Mouse (Mus musculus) liver, adult 2 months (tissue): ENCODE results near the gene Sdhaf3.

Source experiments
- CTCF ChIP-seq: fragments of 200-500 bp; IDR thresholded peaks from 2 replicates; pipeline ENCODE4 v1.5.1; 2011; ENCODE audit warnings: low read depth, low read length, control low read depth
- POLR2A ChIP-seq: fragments of 200-500 bp; IDR thresholded peaks from 2 replicates; pipeline ENCODE4 v1.6.1; 2011; ENCODE audit warnings: low read length, control low read depth; ENCODE audit not compliant: insufficient read depth; ENCODE audit errors: extremely low read depth

DNA sequence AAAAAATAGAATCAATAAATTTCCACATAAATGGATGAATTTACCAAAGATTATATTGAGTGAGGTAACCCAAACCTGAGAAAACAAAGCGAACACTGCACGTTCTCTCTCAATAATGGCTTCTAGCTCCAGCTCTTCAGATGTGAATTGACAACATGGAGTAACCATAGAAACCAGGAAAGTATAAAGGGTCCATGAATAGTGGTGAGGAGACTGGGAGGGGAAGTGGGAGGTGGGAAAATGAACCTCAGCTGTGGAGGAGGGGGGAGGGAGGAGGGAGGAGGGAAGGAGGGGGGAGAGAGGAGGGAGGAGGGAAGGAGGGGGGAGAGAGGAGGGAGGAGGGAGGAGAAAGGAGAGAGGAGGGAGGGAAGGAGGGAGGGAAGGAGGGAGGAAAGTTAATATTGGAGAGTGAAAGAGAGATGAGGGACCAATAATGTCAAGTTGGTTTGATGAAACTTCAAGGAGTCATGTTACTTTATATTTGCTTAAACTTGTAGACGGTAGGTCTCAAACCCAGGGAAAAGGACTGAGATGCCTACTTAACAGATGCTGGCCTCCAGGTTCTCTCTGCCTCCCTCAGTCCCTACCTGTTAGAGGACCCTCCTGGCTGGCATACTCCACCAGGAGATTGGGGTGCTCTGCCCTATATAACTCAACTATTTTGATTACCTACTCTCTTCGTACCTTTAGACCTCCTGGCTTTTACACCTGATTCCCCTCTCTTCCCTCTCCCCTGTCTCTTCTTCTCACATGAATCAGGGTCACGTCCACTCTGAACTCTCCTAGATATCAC is 126.9 kb downstream of the Sdhaf3 start:
- no peak for TF ChIP-seq CTCF
- TF ChIP-seq POLR2A, result no peak
